Mouse (Mus musculus) olfactory bulb, adult 2 months (tissue): Measurements from ENCODE around the gene Olfr1313. TPM values are rescaled to one million over a fixed set of nuclear protein-coding genes. Genes with fewer than 3 reads are reported as not detected.
"Not testable (repeated sequence)": the region's sequence is repeated elsewhere in the genome, so short reads cannot be mapped to it uniquely, and the experiment has no call there.

Experiments used
- H3K27ac ChIP-seq: fragments of 200-500 bp; 2 replicates; pipeline ENCODE4 v1.5.1; 2012; ENCODE audit warnings: low read depth, low read length; ENCODE audit not compliant: insufficient read depth
- H3K4me1 ChIP-seq: fragments of 200-500 bp; 2 replicates; pipeline ENCODE4 v1.6.1; 2012; ENCODE audit warnings: low read length; ENCODE audit not compliant: control insufficient read depth, insufficient read depth
- H3K4me3 ChIP-seq: fragments of 200-500 bp; 2 replicates; pipeline ENCODE4 v1.5.1; 2012; ENCODE audit warnings: mild to moderate bottlenecking, low read depth, low read length, moderate library complexity; ENCODE audit not compliant: insufficient read depth
- CTCF ChIP-seq: fragments of 200-500 bp; IDR thresholded peaks from 2 replicates; pipeline ENCODE4 v1.5.1; 2012; ENCODE audit warnings: low read depth, mild to moderate bottlenecking, low read length, moderate library complexity; ENCODE audit not compliant: insufficient read depth
- POLR2A ChIP-seq: fragments of 200-500 bp; IDR thresholded peaks from 2 replicates; pipeline ENCODE4 v1.6.1; 2012; ENCODE audit warnings: mild to moderate bottlenecking, low read depth, low read length, moderate library complexity; ENCODE audit not compliant: insufficient read depth
- WGBS: fragments of 180-500 bp; shearing (Covaris S2); methylation state at CpG from one replicate; pipeline ENCODE4 v1.1.7; 2018; 5-methylcytosine and 5-hydroxymethylcytosine counted together
- polyA plus RNA-seq: library from polyadenylated mRNA; stranded (reverse); fragments of >200 nt; gene quantifications from 2 replicates; pipeline ENCODE4 v1.2.4, GENCODE M21; 2012; ENCODE audit warnings: low replicate concordance; ENCODE audit not compliant: missing spikeins, insufficient read depth, insufficient read length

Olfr1313 gene
- not detected in 2 replicates for polyA plus RNA-seq

DNA sequence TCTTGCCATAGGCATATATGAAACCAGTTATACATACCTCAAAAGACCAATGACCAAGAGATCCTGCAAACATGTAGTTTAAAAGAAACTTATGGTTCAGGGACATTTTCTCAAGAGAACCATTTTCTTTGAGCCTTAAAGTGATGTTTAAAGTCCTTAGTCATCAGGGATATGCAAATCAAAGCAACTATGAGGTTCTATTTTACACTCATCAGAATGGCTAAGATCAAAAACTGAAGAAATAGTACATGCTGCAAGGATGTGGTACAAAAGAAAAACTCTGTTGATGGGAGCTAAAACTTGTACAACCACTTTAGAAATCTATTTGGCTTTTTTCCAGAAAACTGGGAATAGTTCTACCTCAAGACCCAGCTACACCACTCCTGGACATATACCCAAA is at the start of gene Olfr1313:
Olfr1313 (minus strand) TSS at position 101 of the 400 bp plus-strand sequence.
- no peaks in the 10 kb centered on the region for H3K4me1 ChIP-seq
- no peak within 1 kb of the TSS for H3K4me3 ChIP-seq
- TF ChIP-seq POLR2A (no peak), CTCF (no peak)
- no peak within 1 kb of the TSS for H3K27ac ChIP-seq

DNA sequence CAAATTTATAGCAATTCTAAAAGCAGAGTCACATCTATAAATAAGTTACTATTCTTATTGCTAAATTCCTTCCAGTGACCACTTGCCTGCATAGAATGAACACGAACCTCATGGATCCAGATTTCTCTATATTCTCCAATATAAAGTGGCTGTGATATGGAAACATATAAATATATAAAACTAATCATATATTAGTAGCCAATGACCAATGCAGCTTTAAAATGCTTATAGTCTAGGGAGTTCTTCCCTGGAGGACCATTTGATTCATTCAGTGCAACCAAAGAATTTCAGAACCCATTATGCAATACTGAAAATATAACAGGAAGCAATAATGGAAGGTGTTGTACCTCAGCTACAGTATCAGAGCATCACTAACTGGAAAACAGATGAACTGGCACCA is 37.7 kb upstream of the Olfr1313 start, which contains the start of gene Olfr1315-ps1:
Olfr1315-ps1 (minus strand) TSS at position 101 of the 400 bp plus-strand sequence.
- H3K27ac ChIP-seq: no peak within 1 kb of the TSS
- no peaks in the 10 kb centered on the region for H3K4me1 ChIP-seq
- H3K4me3 ChIP-seq: no peak within 1 kb of the TSS
- TF ChIP-seq POLR2A (no peak), CTCF (no peak)
- WGBS: 82% methylated on average over 1 of the region's 1 CpGs

DNA sequence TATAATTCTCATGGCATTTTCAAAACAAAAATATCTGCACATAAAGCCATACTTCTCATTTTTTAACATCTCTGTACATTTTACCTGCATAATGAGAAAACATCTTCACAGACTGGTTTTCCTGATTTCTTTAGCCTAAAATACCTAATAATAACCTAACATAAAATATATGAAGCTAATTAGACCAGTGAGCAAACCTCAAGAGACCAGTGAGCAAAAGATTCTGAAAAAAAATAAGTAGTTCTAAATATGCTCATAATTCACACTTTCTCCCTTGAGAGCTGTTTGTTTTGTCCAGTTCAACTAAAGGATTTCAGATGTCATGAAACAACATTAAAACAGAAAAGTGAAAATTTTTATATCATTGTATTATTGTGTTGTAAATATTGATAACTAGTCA is 19.0 kb upstream of the Olfr1313 start, which contains the start of gene Olfr1314:
Olfr1314 (minus strand) TSS at position 101 of the 400 bp plus-strand sequence.
- TF ChIP-seq CTCF (no peak), POLR2A (no peak)
- no peak within 1 kb of the TSS for H3K27ac ChIP-seq
- no peaks in the 10 kb centered on the region for H3K4me1 ChIP-seq
- H3K4me3 ChIP-seq: no peak within 1 kb of the TSS

GRCm38 (mm10) chr2:112050138-112050537 is 27.5 kb downstream of the Olfr1313 start, which contains the start of gene Olfr1312:
TSS of gene Olfr1312 (minus strand) at chr2:112050238.
- 29% methylated on average over 1 of the region's 1 CpGs for WGBS

GRCm38 (mm10) chr2:112026971-112027370 is 50.7 kb downstream of the Olfr1313 start:
- H3K27ac ChIP-seq, H3K4me1 ChIP-seq, H3K4me3 ChIP-seq: not testable (repeated sequence)
- 48% methylated on average over 6 of the region's 6 CpGs for whole genome bisulfite sequencing

More at GRCm38 (mm10) chr2:112050138-112050537, 27.5 kb downstream of the Olfr1313 start, which contains the start of gene Olfr1312:
- Histone ChIP-seq H3K4me1 (no peaks in the 10 kb centered on the region), H3K27ac (no peak within 1 kb of the TSS), H3K4me3 (no peak within 1 kb of the TSS)
- no peak for TF ChIP-seq POLR2A
- no peak for TF ChIP-seq CTCF

- H3K4me1 ChIP-seq: no peaks in the 10 kb centered on the region
- WGBS: 91% methylated on average over 2 of the region's 2 CpGs
- TF ChIP-seq CTCF: no peak
- TF ChIP-seq POLR2A: no peak
- H3K4me3 ChIP-seq: no peak within 1 kb of the TSS
- H3K27ac ChIP-seq: no peak within 1 kb of the TSS
These were observed 53.3 kb downstream of the Olfr1313 start, which contains the start of gene Olfr1311 for GRCm38 (mm10) chr2:112024312-112024711. TSS of gene Olfr1311 (minus strand) at chr2:112024412.

Other genes with a start within 250 kb of the Olfr1313 start
- gene Olfr1305, start 200.7 kb downstream of the Olfr1313 start, polyA plus RNA-seq: not detected in 2 replicates
- not detected in 2 replicates for gene Olfr1306, start 161.6 kb downstream of the Olfr1313 start, polyA plus RNA-seq
- gene Olfr1307, start 128.4 kb downstream of the Olfr1313 start, polyA plus RNA-seq: not detected in 2 replicates
- gene Olfr1308, start 112.9 kb downstream of the Olfr1313 start, polyA plus RNA-seq: not detected in 2 replicates
- gene Olfr1309, start 87.6 kb downstream of the Olfr1313 start, polyA plus RNA-seq: not detected in 2 replicates
- not detected in 2 replicates for gene Olfr1310, start 65.1 kb downstream of the Olfr1313 start, polyA plus RNA-seq
- not detected in 2 replicates for gene Olfr1311, start 53.4 kb downstream of the Olfr1313 start, polyA plus RNA-seq
- gene Olfr1312, start 27.6 kb downstream of the Olfr1313 start, polyA plus RNA-seq: not detected in 2 replicates
- gene Olfr1314, start 18.9 kb upstream of the Olfr1313 start, polyA plus RNA-seq: not detected in 2 replicates
- gene Olfr1315-ps1, start 37.6 kb upstream of the Olfr1313 start, polyA plus RNA-seq: not detected in 2 replicates
- gene Olfr1316, start 57.1 kb upstream of the Olfr1313 start, polyA plus RNA-seq: not detected in 2 replicates
- gene Olfr1317, start 62.5 kb upstream of the Olfr1313 start, polyA plus RNA-seq: not detected in 2 replicates
- gene Olfr1318, start 76.4 kb upstream of the Olfr1313 start, polyA plus RNA-seq: not detected in 2 replicates
- not detected in 2 replicates for gene Lpcat4, start 161.6 kb upstream of the Olfr1313 start, polyA plus RNA-seq
- not detected in 2 replicates for gene Nutm1, start 181.4 kb upstream of the Olfr1313 start, polyA plus RNA-seq
- gene Nop10, start 184.1 kb upstream of the Olfr1313 start, polyA plus RNA-seq: not detected in 2 replicates
- gene Slc12a6, start 188.0 kb upstream of the Olfr1313 start, polyA plus RNA-seq: 90.3 and 136 TPM in 2 replicates
- not detected in 2 replicates for gene Gm21985, start 188.5 kb upstream of the Olfr1313 start, polyA plus RNA-seq